Mouse (Mus musculus) lung, postnatal 0 days (tissue): ENCODE data around the gene Gm49027. TPM values are rescaled to one million over a fixed set of nuclear protein-coding genes. Genes with fewer than 3 reads are reported as not detected.
A peak's percentile ranks its signal among the peaks of the same experiment; 100 is the strongest.

Experiments
- ATAC-seq: fragments of 200-750 bp; cut with Nextera tagmentation; 2 replicates; pipeline ENCODE4 v1.8.0; 2017; ENCODE audit warnings: moderate library complexity
- DNase-seq: peaks from one replicate; pipeline ENCODE4 v3.0.0-alpha.2; 2016; ENCODE audit warnings: low spot score
- H3K27ac ChIP-seq: fragments of 300-500 bp; sonication (generic); 2 replicates; pipeline ENCODE4 v1.5.1; 2014; ENCODE audit warnings: antibody characterized with exemption, mild to moderate bottlenecking, low read length, mixed read lengths
- H3K27me3 ChIP-seq: fragments of 300-500 bp; sonication (generic); replicated peaks from 2 replicates; pipeline ENCODE4 v1.6.1; 2014; ENCODE audit warnings: low read length, mixed read lengths; ENCODE audit not compliant: insufficient read depth
- H3K36me3 ChIP-seq: fragments of 300-500 bp; sonication (generic); 2 replicates; pipeline ENCODE4 v1.6.1; 2014; ENCODE audit warnings: low read length, mixed read lengths; ENCODE audit not compliant: insufficient read depth
- H3K4me1 ChIP-seq: fragments of 300-500 bp; sonication (generic); 2 replicates; pipeline ENCODE4 v1.6.1; 2014; ENCODE audit warnings: antibody characterized with exemption, low read depth, low read length, mixed read lengths; ENCODE audit not compliant: insufficient read depth
- H3K4me2 ChIP-seq: fragments of 300-500 bp; sonication (generic); replicated peaks from 2 replicates; pipeline ENCODE4 v1.6.1; 2014; ENCODE audit warnings: low read depth, mild to moderate bottlenecking, low read length, moderate library complexity, mixed read lengths
- H3K4me3 ChIP-seq: fragments of 300-500 bp; sonication (generic); 2 replicates; pipeline ENCODE4 v1.5.1; 2014; ENCODE audit warnings: low read depth, low read length
- H3K9ac ChIP-seq: fragments of 300-500 bp; sonication (generic); replicated peaks from 2 replicates; pipeline ENCODE4 v1.6.1; 2014; ENCODE audit warnings: low read depth, mild to moderate bottlenecking
- H3K9me3 ChIP-seq: fragments of 300-500 bp; sonication (generic); 2 replicates; pipeline ENCODE4 v1.6.1; 2016; ENCODE audit warnings: low read length, mixed read lengths
- CTCF ChIP-seq: IDR thresholded peaks from 2 replicates; pipeline ENCODE4 v1.5.1; 2016; ENCODE audit warnings: antibody characterized with exemption, mild to moderate bottlenecking
- EP300 ChIP-seq: IDR thresholded peaks from 2 replicates; pipeline ENCODE4 v1.6.1; 2016; ENCODE audit warnings: antibody characterized with exemption, mild to moderate bottlenecking, control low read depth
- WGBS: fragments of 180-500 bp; shearing (Covaris S2); extraction: QIAGEN DNeasy Blood & Tissue Kit; methylation state at CpG from one replicate; pipeline ENCODE4 v1.1.7; 2014; 5-methylcytosine and 5-hydroxymethylcytosine counted together
- polyA plus RNA-seq: library from polyadenylated mRNA; unstranded; fragments of >200 nt; fragmentation: Nextera tagmentation; extraction: Ambion mirVana; gene quantifications from 2 replicates; pipeline ENCODE4 v1.2.1, GENCODE M21; 2015

The Gm49027 gene
- polyA plus RNA-seq, 1 experiment from 2014 or later: 2.1 TPM

- Histone ChIP-seq H3K9ac (no peak overlapping the region), H3K27me3 (no peaks in the 10 kb centered on the region), H3K36me3 (no peaks in the 10 kb centered on the region; the same call in 1 of the 2 replicates), H3K27ac (no peak overlapping the region), H3K4me1 (no peaks in the 10 kb centered on the region), H3K4me3 (no peak overlapping the region), H3K9me3 (no peaks in the 10 kb centered on the region), H3K4me2 (no peak overlapping the region)
- DNase-seq (no peak), ATAC-seq (no peak)
- TF ChIP-seq CTCF (no peak), EP300 (no peak)
- 81% methylated on average over 7 of the region's 7 CpGs for WGBS
These were observed 30.4 kb upstream of the Gm49027 start for GRCm38 (mm10) chr5:123555693-123556092.

GRCm38 (mm10) chr5:123533801-123534200 is 8.5 kb upstream of the Gm49027 start:
- Histone ChIP-seq H3K4me1 (no peaks in the 10 kb centered on the region), H3K27me3 (no peaks in the 10 kb centered on the region), H3K4me3 (no peak overlapping the region), H3K27ac (no peak overlapping the region), H3K36me3 (peaks cover 38% of the 10 kb centered on the region), H3K9ac (no peak overlapping the region), H3K9me3 (no peaks in the 10 kb centered on the region), H3K4me2 (no peak overlapping the region)
- TF ChIP-seq EP300: no peak
- no peak for TF ChIP-seq CTCF
- no peak for ATAC-seq
- WGBS: 87% methylated on average over 10 of the region's 10 CpGs
- no peak for DNase-seq

- Histone ChIP-seq H3K4me2 (no peak overlapping the region), H3K27me3 (no peaks in the 10 kb centered on the region), H3K9ac (no peak overlapping the region), H3K4me1 (no peaks in the 10 kb centered on the region), H3K27ac (no peak overlapping the region), H3K36me3 (peaks cover 29% of the 10 kb centered on the region), H3K4me3 (no peak overlapping the region), H3K9me3 (no peaks in the 10 kb centered on the region)
- WGBS: 79% methylated on average over 8 of the region's 8 CpGs
- TF ChIP-seq CTCF: no peak
- DNase-seq: no peak
- no peak for ATAC-seq
These were observed 4.8 kb upstream of the Gm49027 start for GRCm38 (mm10) chr5:123530056-123530455.

- ATAC-seq: no peak
- H3K9ac ChIP-seq: no peak overlapping the region
These were observed 3.4 kb upstream of the Gm49027 start for GRCm38 (mm10) chr5:123528641-123529040.

GRCm38 (mm10) chr5:123525916-123526495 is 718 bp upstream of the Gm49027 start:
- H3K4me1 ChIP-seq: peaks cover 9% of the 10 kb centered on the region; the same call in 1 of the 2 replicates
- WGBS: 90% methylated on average over 9 of the region's 9 CpGs
- H3K27me3 ChIP-seq: no peaks in the 10 kb centered on the region
- DNase-seq (no peak), ATAC-seq (no peak)
- H3K9me3 ChIP-seq: no peaks in the 10 kb centered on the region
- H3K27ac ChIP-seq: no peak overlapping the region
- H3K36me3 ChIP-seq: peaks cover 3% of the 10 kb centered on the region; the same call in 1 of the 2 replicates
- no peak overlapping the region for H3K4me3 ChIP-seq
- TF ChIP-seq CTCF: no peak
- TF ChIP-seq EP300: no peak
- no peak overlapping the region for H3K9ac ChIP-seq
- H3K4me2 ChIP-seq: no peak overlapping the region

More at GRCm38 (mm10) chr5:123528641-123529040, 3.4 kb upstream of the Gm49027 start:
- Histone ChIP-seq H3K4me1 (peaks cover 5% of the 10 kb centered on the region; the same call in 1 of the 2 replicates), H3K4me3 (no peak overlapping the region), H3K27me3 (no peaks in the 10 kb centered on the region), H3K4me2 (no peak overlapping the region), H3K9me3 (no peaks in the 10 kb centered on the region), H3K36me3 (peaks cover 18% of the 10 kb centered on the region; the same call in 1 of the 2 replicates), H3K27ac (no peak overlapping the region)
- no peak for TF ChIP-seq EP300
- no peak for TF ChIP-seq CTCF
- no peak for DNase-seq
- WGBS: 68% methylated on average over 7 of the region's 7 CpGs

GRCm38 (mm10) chr5:123524393-123524750 is 916 bp downstream of the Gm49027 start:
- H3K4me3 ChIP-seq: peak overlapping the region; percentile 85
- DNase-seq (no peak), ATAC-seq (peak; percentile 95)
- peak overlapping the region; percentile 98 for H3K4me2 ChIP-seq
- WGBS: 5% methylated on average over 26 of the region's 27 CpGs
- no peaks in the 10 kb centered on the region for H3K27me3 ChIP-seq
- peaks cover 9% of the 10 kb centered on the region; the same call in 1 of the 2 replicates for H3K4me1 ChIP-seq
- H3K27ac ChIP-seq: no peak overlapping the region
- no peak for TF ChIP-seq EP300
- peak; percentile 44 for TF ChIP-seq CTCF
- H3K36me3 ChIP-seq: no peaks in the 10 kb centered on the region
- H3K9me3 ChIP-seq: no peaks in the 10 kb centered on the region
- no peak overlapping the region for H3K9ac ChIP-seq
